Mouse (Mus musculus): Measurements from ENCODE around the gene Gbe1. TPM values are rescaled to one million over a fixed set of nuclear protein-coding genes. Genes with fewer than 3 reads are reported as not detected.

Gene Gbe1
- polyA plus RNA-seq, 2 experiments = 3.0 to 5.7 TPM

GRCm38 (mm10) chr16:70506457-70506856 is 192.7 kb downstream of the Gbe1 start:
- ATAC-seq (ENCODE audit: insufficient read depth) (no peak), DNase-seq (ENCODE audit: low read depth in 3 of 3, low spot score in 3 of 3) (no peak)
- no peak overlapping the region for H3K9ac ChIP-seq (replicated peaks)
- no peaks in the 10 kb centered on the region for H3K9me3 ChIP-seq (ENCODE audit: control insufficient read depth, low read length)
- no peak overlapping the region for H3K4me3 ChIP-seq (ENCODE audit: insufficient read depth in 1 of 2, low read depth in 2 of 2, low read length in 2 of 2)
- WGBS (ENCODE audit: insufficient replicate concordance) = 32% methylated on average over 1 of the region's 1 CpGs
- no peak overlapping the region for H3K4me2 ChIP-seq (ENCODE audit: low read depth)
- H3K4me1 ChIP-seq (replicated peaks; ENCODE audit: control insufficient read depth in 2 of 2, insufficient read depth in 2 of 2, low read length in 1 of 2) = no peaks in the 10 kb centered on the region
- H3K36me3 ChIP-seq (replicated peaks; ENCODE audit: control insufficient read depth, insufficient read depth, low read depth) = no peaks in the 10 kb centered on the region
- no peaks in the 10 kb centered on the region for H3K27me3 ChIP-seq (ENCODE audit: control insufficient read depth, insufficient read depth, low read length)
- H3K27ac ChIP-seq = no peak overlapping the region
- TF ChIP-seq CTCF (IDR thresholded peaks at IDR 0.05; ENCODE audit: low read depth) (no peak), EP300 (IDR thresholded peaks at IDR 0.05; ENCODE audit: low read depth) (no peak)

GRCm38 (mm10) chr16:70510938-70511337 is 197.2 kb downstream of the Gbe1 start:
- Histone ChIP-seq H3K4me1 (replicated peaks; ENCODE audit: control insufficient read depth in 2 of 2, insufficient read depth in 2 of 2, low read length in 1 of 2) (no peaks in the 10 kb centered on the region), H3K27ac (no peak overlapping the region), H3K27me3 (ENCODE audit: control insufficient read depth, insufficient read depth, low read length) (no peaks in the 10 kb centered on the region), H3K36me3 (replicated peaks; ENCODE audit: control insufficient read depth, insufficient read depth, low read depth) (no peaks in the 10 kb centered on the region), H3K4me2 (ENCODE audit: low read depth) (no peak overlapping the region), H3K9me3 (ENCODE audit: control insufficient read depth, low read length) (no peaks in the 10 kb centered on the region), H3K4me3 (ENCODE audit: insufficient read depth in 1 of 2, low read depth in 2 of 2, low read length in 2 of 2) (no peak overlapping the region), H3K9ac (replicated peaks) (no peak overlapping the region)
- DNase-seq (ENCODE audit: low read depth in 3 of 3, low spot score in 3 of 3) = no peak
- ATAC-seq (ENCODE audit: insufficient read depth) = no peak
- WGBS (ENCODE audit: insufficient replicate concordance) = 55% methylated on average over 3 of the region's 3 CpGs
- TF ChIP-seq CTCF (IDR thresholded peaks at IDR 0.05; ENCODE audit: low read depth) = no peak
- TF ChIP-seq EP300 (IDR thresholded peaks at IDR 0.05; ENCODE audit: low read depth) = no peak

DNA sequence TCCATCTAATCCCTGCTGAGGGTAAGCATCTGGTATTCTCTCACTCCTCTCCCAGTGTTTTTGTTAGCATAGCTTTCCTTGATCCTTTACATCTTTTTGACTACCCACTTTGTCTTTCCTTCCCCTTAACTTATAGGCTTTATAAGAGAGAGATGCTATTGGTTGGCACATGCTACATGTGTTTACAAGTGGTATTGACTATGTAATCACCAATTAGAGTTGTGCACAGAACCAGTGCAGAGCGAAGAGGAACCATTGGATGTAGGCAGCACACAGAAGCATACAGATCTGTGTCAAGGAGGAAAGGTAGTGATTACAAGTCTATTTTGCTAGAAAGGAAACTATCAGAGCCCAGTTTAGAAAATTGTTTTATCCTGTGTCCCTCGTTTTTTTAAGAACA is 209.1 kb downstream of the Gbe1 start:
- H3K27ac ChIP-seq = no peak overlapping the region
- 55% methylated on average over 2 of the region's 2 CpGs for WGBS (ENCODE audit: insufficient replicate concordance)
- H3K4me3 ChIP-seq (ENCODE audit: insufficient read depth in 1 of 2, low read depth in 2 of 2, low read length in 2 of 2) = no peak overlapping the region
- TF ChIP-seq CTCF (IDR thresholded peaks at IDR 0.05; ENCODE audit: low read depth) (no peak), EP300 (IDR thresholded peaks at IDR 0.05; ENCODE audit: low read depth) (no peak)
- H3K9ac ChIP-seq (replicated peaks) = no peak overlapping the region
- no peaks in the 10 kb centered on the region for H3K4me1 ChIP-seq (replicated peaks; ENCODE audit: control insufficient read depth in 2 of 2, insufficient read depth in 2 of 2, low read length in 1 of 2)
- ATAC-seq (ENCODE audit: insufficient read depth) (no peak), DNase-seq (ENCODE audit: low read depth in 3 of 3, low spot score in 3 of 3) (no peak)
- no peak overlapping the region for H3K4me2 ChIP-seq (ENCODE audit: low read depth)
- no peaks in the 10 kb centered on the region for H3K36me3 ChIP-seq (replicated peaks; ENCODE audit: control insufficient read depth, insufficient read depth, low read depth)
- no peaks in the 10 kb centered on the region for H3K9me3 ChIP-seq (ENCODE audit: control insufficient read depth, low read length)
- no peaks in the 10 kb centered on the region for H3K27me3 ChIP-seq (ENCODE audit: control insufficient read depth, insufficient read depth, low read length)

DNA sequence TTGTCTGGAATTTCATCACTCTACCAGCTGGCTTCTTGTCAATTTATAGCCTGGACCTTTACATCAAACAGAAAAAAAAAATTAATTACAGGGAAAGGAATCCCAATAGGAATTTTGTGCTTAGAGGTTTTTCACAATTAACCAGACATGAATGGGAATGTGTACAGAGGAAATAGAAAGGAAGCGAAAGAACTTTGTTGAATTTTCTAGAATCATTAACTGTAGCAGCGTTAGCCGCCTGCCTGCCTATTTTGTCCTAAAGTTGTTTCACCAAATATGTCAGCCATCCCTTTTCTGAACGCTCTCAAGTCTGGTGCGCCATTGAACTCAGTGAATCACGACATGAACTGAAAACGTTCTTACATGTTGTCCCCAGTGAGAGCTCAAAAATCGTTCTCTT is 209.8 kb downstream of the Gbe1 start:
- Histone ChIP-seq H3K4me2 (ENCODE audit: low read depth) (no peak overlapping the region), H3K4me1 (replicated peaks; ENCODE audit: control insufficient read depth in 2 of 2, insufficient read depth in 2 of 2, low read length in 1 of 2) (no peaks in the 10 kb centered on the region), H3K27ac (no peak overlapping the region), H3K27me3 (ENCODE audit: control insufficient read depth, insufficient read depth, low read length) (no peaks in the 10 kb centered on the region), H3K9ac (replicated peaks) (no peak overlapping the region), H3K4me3 (ENCODE audit: insufficient read depth in 1 of 2, low read depth in 2 of 2, low read length in 2 of 2) (no peak overlapping the region), H3K36me3 (replicated peaks; ENCODE audit: control insufficient read depth, insufficient read depth, low read depth) (no peaks in the 10 kb centered on the region), H3K9me3 (ENCODE audit: control insufficient read depth, low read length) (no peaks in the 10 kb centered on the region)
- no peak for DNase-seq (ENCODE audit: low read depth in 3 of 3, low spot score in 3 of 3)
- 73% methylated on average over 8 of the region's 8 CpGs for WGBS (ENCODE audit: insufficient replicate concordance)
- ATAC-seq (ENCODE audit: insufficient read depth) = no peak
- TF ChIP-seq EP300 (IDR thresholded peaks at IDR 0.05; ENCODE audit: low read depth) (no peak), CTCF (IDR thresholded peaks at IDR 0.05; ENCODE audit: low read depth) (no peak)

DNA sequence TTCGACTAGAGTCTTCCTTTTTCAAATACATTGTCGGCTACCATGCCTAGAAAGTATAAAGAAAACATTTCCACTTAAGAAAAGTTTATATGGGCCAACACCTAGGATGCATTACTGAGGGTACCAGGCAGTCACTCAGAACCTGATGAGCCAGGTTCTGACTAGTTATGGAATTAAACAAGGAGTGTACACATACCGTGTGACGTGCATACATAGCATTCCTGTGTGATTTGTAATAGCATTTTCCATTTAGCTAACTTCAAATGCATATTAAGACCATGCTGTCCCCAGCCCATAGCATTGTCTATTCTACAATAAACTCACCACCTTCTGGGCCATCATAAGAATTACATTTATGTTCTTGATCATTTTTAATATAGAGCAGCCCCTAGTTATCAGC is 210.5 kb downstream of the Gbe1 start:
- ATAC-seq (ENCODE audit: insufficient read depth) = no peak
- 68% methylated on average over 4 of the region's 4 CpGs for WGBS (ENCODE audit: insufficient replicate concordance)

More for the DNA sequence above, 210.5 kb downstream of the Gbe1 start:
- Histone ChIP-seq H3K36me3 (replicated peaks; ENCODE audit: control insufficient read depth, insufficient read depth, low read depth) (no peaks in the 10 kb centered on the region), H3K9me3 (ENCODE audit: control insufficient read depth, low read length) (no peaks in the 10 kb centered on the region), H3K4me1 (replicated peaks; ENCODE audit: control insufficient read depth in 2 of 2, insufficient read depth in 2 of 2, low read length in 1 of 2) (no peaks in the 10 kb centered on the region), H3K27ac (no peak overlapping the region), H3K9ac (replicated peaks) (no peak overlapping the region), H3K4me3 (ENCODE audit: insufficient read depth in 1 of 2, low read depth in 2 of 2, low read length in 2 of 2) (no peak overlapping the region), H3K27me3 (ENCODE audit: control insufficient read depth, insufficient read depth, low read length) (no peaks in the 10 kb centered on the region), H3K4me2 (ENCODE audit: low read depth) (no peak overlapping the region)
- TF ChIP-seq EP300 (IDR thresholded peaks at IDR 0.05; ENCODE audit: low read depth) (no peak), CTCF (IDR thresholded peaks at IDR 0.05; ENCODE audit: low read depth) (no peak)
- DNase-seq (ENCODE audit: low read depth in 3 of 3, low spot score in 3 of 3) = no peak

Data from liver, embryonic 14.5 days (tissue).